Mouse (Mus musculus): ENCODE data around the gene Rps6ka1. TPM values are rescaled to one million over a fixed set of nuclear protein-coding genes. Genes with fewer than 3 reads are reported as not detected.

Rps6ka1 gene
- total and polyA plus RNA-seq, 2 experiments, result 4.1 to 16.9 TPM

GRCm38 (mm10) chr4:133884127-133884753 lies 3.4 kb downstream of the Rps6ka1 start:
- TF ChIP-seq POLR2A (IDR thresholded peaks at IDR 0.05; ENCODE audit: extremely low read depth, insufficient read depth, low read length) (no peak), CTCF (IDR thresholded peaks at IDR 0.05; ENCODE audit: low read depth, low read length) (no peak)
- Histone ChIP-seq H3K9ac (ENCODE audit: low read depth, low read length) (no peak overlapping the region), H3K27ac (replicated peaks; ENCODE audit: insufficient read depth, low read depth, low read length) (peak overlapping the region; percentile 54), H3K79me2 (ENCODE audit: control insufficient read depth, insufficient read depth, low read length) (peaks cover 4% of the 10 kb centered on the region; the same call in 1 of the 2 replicates), H3K4me1 (ENCODE audit: control insufficient read depth, insufficient read depth, low read length) (peaks cover 34% of the 10 kb centered on the region), H3K27me3 (ENCODE audit: control insufficient read depth, insufficient read depth, low read length) (no peaks in the 10 kb centered on the region), H3K36me3 (ENCODE audit: control insufficient read depth, insufficient read depth, low read length) (no peaks in the 10 kb centered on the region), H3K4me3 (ENCODE audit: insufficient read depth, low read depth, low read length) (no peak overlapping the region)
- no peak for DNase-seq (ENCODE audit: extremely low read depth, low read depth, low spot score)
- 94% methylated on average over 8 of the region's 8 CpGs for WGBS

- H3K79me2 ChIP-seq (ENCODE audit: control insufficient read depth, insufficient read depth, low read length), result peaks cover 4% of the 10 kb centered on the region; the same call in 1 of the 2 replicates
- TF ChIP-seq POLR2A (IDR thresholded peaks at IDR 0.05; ENCODE audit: extremely low read depth, insufficient read depth, low read length) (no peak), CTCF (IDR thresholded peaks at IDR 0.05; ENCODE audit: low read depth, low read length) (no peak)
- no peaks in the 10 kb centered on the region for H3K36me3 ChIP-seq (ENCODE audit: control insufficient read depth, insufficient read depth, low read length)
- H3K27ac ChIP-seq (replicated peaks; ENCODE audit: insufficient read depth, low read depth, low read length), result peak overlapping the region; percentile 80
- peaks cover 37% of the 10 kb centered on the region for H3K4me1 ChIP-seq (ENCODE audit: control insufficient read depth, insufficient read depth, low read length)
- 0 out of 2 replicates have a peak overlapping the region, but pooled peaks have one; percentile 8 for H3K9ac ChIP-seq (ENCODE audit: low read depth, low read length)
- WGBS, result 30% methylated on average over 3 of the region's 3 CpGs
- H3K27me3 ChIP-seq (ENCODE audit: control insufficient read depth, insufficient read depth, low read length), result no peaks in the 10 kb centered on the region
- DNase-seq (ENCODE audit: extremely low read depth, low read depth, low spot score), result peak; percentile 89
- no peak overlapping the region for H3K4me3 ChIP-seq (ENCODE audit: insufficient read depth, low read depth, low read length)
These were observed 5.7 kb downstream of the Rps6ka1 start for GRCm38 (mm10) chr4:133881851-133882250.

- H3K9ac ChIP-seq (ENCODE audit: low read depth, low read length), result 0 out of 2 replicates have a peak overlapping the region, but pooled peaks have one; percentile 8
- H3K4me1 ChIP-seq (ENCODE audit: control insufficient read depth, insufficient read depth, low read length), result peaks cover 33% of the 10 kb centered on the region
- 44% methylated on average over 4 of the region's 4 CpGs for WGBS
These were observed 6.2 kb downstream of the Rps6ka1 start for GRCm38 (mm10) chr4:133881399-133881798.

GRCm38 (mm10) chr4:133879145-133879902 lies 8.3 kb downstream of the Rps6ka1 start:
- Histone ChIP-seq H3K4me3 (ENCODE audit: insufficient read depth, low read depth, low read length) (no peak overlapping the region), H3K9ac (ENCODE audit: low read depth, low read length) (no peak overlapping the region), H3K4me1 (ENCODE audit: control insufficient read depth, insufficient read depth, low read length) (peaks cover 26% of the 10 kb centered on the region), H3K27ac (replicated peaks; ENCODE audit: insufficient read depth, low read depth, low read length) (peak overlapping the region; percentile 70), H3K27me3 (ENCODE audit: control insufficient read depth, insufficient read depth, low read length) (no peaks in the 10 kb centered on the region), H3K79me2 (ENCODE audit: control insufficient read depth, insufficient read depth, low read length) (peaks cover 4% of the 10 kb centered on the region; the same call in 1 of the 2 replicates), H3K36me3 (ENCODE audit: control insufficient read depth, insufficient read depth, low read length) (no peaks in the 10 kb centered on the region)
- DNase-seq (ENCODE audit: extremely low read depth, low read depth, low spot score), result peak; percentile 92
- 30% methylated on average over 12 of the region's 12 CpGs for WGBS
- TF ChIP-seq POLR2A (IDR thresholded peaks at IDR 0.05; ENCODE audit: extremely low read depth, insufficient read depth, low read length) (no peak), CTCF (IDR thresholded peaks at IDR 0.05; ENCODE audit: low read depth, low read length) (no peak)

More at GRCm38 (mm10) chr4:133881399-133881798, 6.2 kb downstream of the Rps6ka1 start:
- peaks cover 4% of the 10 kb centered on the region; the same call in 1 of the 2 replicates for H3K79me2 ChIP-seq (ENCODE audit: control insufficient read depth, insufficient read depth, low read length)
- H3K27me3 ChIP-seq (ENCODE audit: control insufficient read depth, insufficient read depth, low read length), result no peaks in the 10 kb centered on the region
- H3K27ac ChIP-seq (replicated peaks; ENCODE audit: insufficient read depth, low read depth, low read length), result peak overlapping the region; percentile 80
- no peaks in the 10 kb centered on the region for H3K36me3 ChIP-seq (ENCODE audit: control insufficient read depth, insufficient read depth, low read length)
- TF ChIP-seq POLR2A (IDR thresholded peaks at IDR 0.05; ENCODE audit: extremely low read depth, insufficient read depth, low read length), result no peak
- TF ChIP-seq CTCF (IDR thresholded peaks at IDR 0.05; ENCODE audit: low read depth, low read length), result no peak
- peak; percentile 81 for DNase-seq (ENCODE audit: extremely low read depth, low read depth, low spot score)
- H3K4me3 ChIP-seq (ENCODE audit: insufficient read depth, low read depth, low read length), result no peak overlapping the region

- no peak overlapping the region for H3K9ac ChIP-seq (ENCODE audit: low read depth, low read length)
- 86% methylated on average over 14 of the region's 14 CpGs for WGBS
- no peaks in the 10 kb centered on the region for H3K79me2 ChIP-seq (ENCODE audit: control insufficient read depth, insufficient read depth, low read length)
- no peak for DNase-seq (ENCODE audit: extremely low read depth, low read depth, low spot score)
- no peak overlapping the region for H3K4me3 ChIP-seq (ENCODE audit: insufficient read depth, low read depth, low read length)
- H3K27me3 ChIP-seq (ENCODE audit: control insufficient read depth, insufficient read depth, low read length), result no peaks in the 10 kb centered on the region
- no peaks in the 10 kb centered on the region for H3K36me3 ChIP-seq (ENCODE audit: control insufficient read depth, insufficient read depth, low read length)
- peaks cover 23% of the 10 kb centered on the region for H3K4me1 ChIP-seq (ENCODE audit: control insufficient read depth, insufficient read depth, low read length)
- H3K27ac ChIP-seq (replicated peaks; ENCODE audit: insufficient read depth, low read depth, low read length), result no peak overlapping the region
- TF ChIP-seq POLR2A (IDR thresholded peaks at IDR 0.05; ENCODE audit: extremely low read depth, insufficient read depth, low read length) (no peak), CTCF (IDR thresholded peaks at IDR 0.05; ENCODE audit: low read depth, low read length) (peak; percentile 64)
These were observed 9.5 kb downstream of the Rps6ka1 start for GRCm38 (mm10) chr4:133877850-133878755.
